ENCODE assay signal across 11 mouse cellular contexts in the genomic region with DNA sequence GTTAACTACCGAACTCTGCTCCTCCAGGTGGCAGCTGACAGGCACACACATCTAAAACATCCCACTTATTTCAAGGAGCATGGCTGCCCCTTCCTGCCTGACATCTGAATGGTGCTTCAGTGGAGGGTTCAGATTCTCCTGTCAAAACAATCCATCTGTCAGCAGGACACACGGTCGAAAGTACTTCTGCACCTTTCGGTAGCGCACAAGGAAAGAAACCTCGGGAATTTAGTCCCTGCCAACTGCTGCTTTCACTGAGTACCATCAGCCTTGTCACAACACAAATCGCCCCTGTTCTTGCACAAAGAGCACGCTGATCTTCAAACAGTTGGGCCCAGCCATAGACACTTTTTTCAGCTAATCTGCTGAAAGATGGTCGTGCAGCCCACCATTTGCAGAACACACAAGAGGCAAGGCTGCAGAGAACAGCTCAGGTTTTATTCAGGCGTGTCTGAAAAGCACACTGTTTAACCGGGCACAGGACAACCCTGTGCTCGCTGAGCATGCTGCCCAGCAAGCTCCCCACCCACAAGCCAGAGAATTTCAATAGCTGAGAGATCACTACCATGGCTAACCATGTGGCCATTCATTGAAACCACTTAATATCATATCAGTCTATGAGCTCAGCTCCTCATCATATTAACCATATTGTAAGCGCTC. TPM values are rescaled to one million over a fixed set of nuclear protein-coding genes. Genes with fewer than 3 reads are reported as not detected.
A peak's percentile ranks its signal among the peaks of the same experiment; 100 is the strongest.
DNase-seq lines count a peak whose midpoint lies in the region; ATAC-seq and TF ChIP-seq lines count a peak whose summit lies in the region.
"Had no signal": no experiment of that assay in that cellular context is flagged by ENCODE, and none has a peak within 500 bp of the region (broad histone marks: within the 10 kb centered on the region; RNA-seq: fewer than 3 reads in every experiment).

No protein-coding gene starts in this region.

- ATAC-seq in heart, embryonic 15.5 days (replicated peaks; ENCODE audit: insufficient number of reproducible peaks, insufficient read depth, low FRiP score, low read depth): no peak
- ATAC-seq in midbrain, embryonic 13.5 days: peak; percentile 43; the same call in 1 of the 2 replicates
- ATAC-seq in hindbrain, embryonic 16.5 days: peak; percentile 53; the same call in 1 of the 2 replicates
- ATAC-seq in monocyte, adult 5-6 weeks (replicated peaks; ENCODE audit: insufficient number of reproducible peaks, low FRiP score, low TSS enrichment, poor library complexity, severe bottlenecking): no peak

- intact Hi-C loops in left cerebral cortex, adult 2 months (cut with DNase I): no loop called here

- H3K36me3 ChIP-seq in heart, embryonic 15.5 days: no peaks in the 10 kb centered on the region
- no peaks in the 10 kb centered on the region for H3K36me3 ChIP-seq in midbrain, embryonic 13.5 days
- peaks cover 5% of the 10 kb centered on the region; the same call in 1 of the 2 replicates for H3K36me3 ChIP-seq in midbrain, embryonic 10.5 days
- no peaks in the 10 kb centered on the region for H3K36me3 ChIP-seq in hindbrain, embryonic 16.5 days (ENCODE audit: control insufficient read depth, insufficient read depth, low read length)

- peaks cover 28% of the 10 kb centered on the region for H3K4me1 ChIP-seq in heart, embryonic 15.5 days (replicated peaks)
- H3K4me1 ChIP-seq in midbrain, embryonic 13.5 days (replicated peaks): peaks cover 39% of the 10 kb centered on the region
- peaks cover 54% of the 10 kb centered on the region for H3K4me1 ChIP-seq in midbrain, embryonic 10.5 days
- H3K4me1 ChIP-seq in hindbrain, embryonic 16.5 days (ENCODE audit: control insufficient read depth, insufficient read depth, low read depth, low read length): peaks cover 8% of the 10 kb centered on the region

- no peak overlapping the region for H3K4me3 ChIP-seq in heart, embryonic 15.5 days
- H3K4me3 ChIP-seq in midbrain, embryonic 13.5 days (replicated peaks): no peak overlapping the region
- H3K4me3 ChIP-seq in midbrain, embryonic 10.5 days: no peak overlapping the region
- H3K4me3 ChIP-seq in hindbrain, embryonic 16.5 days (ENCODE audit: low read length): no peak overlapping the region
- no peak overlapping the region for H3K4me3 ChIP-seq in left cerebral cortex, adult 2 months
- H3K4me3 ChIP-seq: heart, adult 2 months had no signal

- DNase-seq in heart, adult 11 months: no peak
- DNase-seq in midbrain, embryonic 10.5 days (ENCODE audit: low spot score): no peak
- no peak for DNase-seq in left cerebral cortex, adult 2 months (ENCODE audit: extremely low spot score in 1 of 2, low spot score in 2 of 2)
- no peak for DNase-seq in left cerebral cortex, adult 8-10 months (ENCODE audit: low spot score in 2 of 2)
- DNase-seq: heart, adult 2 months; left cerebral cortex, postnatal 4 days had no signal

- H3K27me3 ChIP-seq in heart, embryonic 15.5 days: no peaks in the 10 kb centered on the region
- H3K27me3 ChIP-seq in midbrain, embryonic 13.5 days: no peaks in the 10 kb centered on the region
- no peaks in the 10 kb centered on the region for H3K27me3 ChIP-seq in midbrain, embryonic 10.5 days (ENCODE audit: low read depth, poor library complexity, severe bottlenecking)
- no peaks in the 10 kb centered on the region for H3K27me3 ChIP-seq in hindbrain, embryonic 16.5 days (replicated peaks; ENCODE audit: control insufficient read depth, insufficient read depth, low read length)
- H3K27me3 ChIP-seq: CH12.LX had no signal

- H3K27ac ChIP-seq in heart, embryonic 15.5 days: peak overlapping the region; percentile 28; the same call in 1 of the 2 replicates
- H3K27ac ChIP-seq in midbrain, embryonic 13.5 days: peak overlapping the region; percentile 37; the same call in 1 of the 2 replicates
- H3K27ac ChIP-seq in midbrain, embryonic 10.5 days (replicated peaks): no peak overlapping the region
- H3K27ac ChIP-seq in hindbrain, embryonic 16.5 days (ENCODE audit: low read depth, low read length): no peak overlapping the region; the same call in 1 of the 2 replicates
- H3K27ac ChIP-seq in left cerebral cortex, adult 2 months: no peak overlapping the region
- H3K27ac ChIP-seq: heart, adult 2 months had no signal

- no peak for TF ChIP-seq CTCF in left cerebral cortex, adult 2 months (IDR thresholded peaks at IDR 0.05)

- H3K9me3 ChIP-seq in heart, embryonic 15.5 days (replicated peaks): no peaks in the 10 kb centered on the region
- H3K9me3 ChIP-seq in midbrain, embryonic 13.5 days: no peaks in the 10 kb centered on the region
- no peaks in the 10 kb centered on the region for H3K9me3 ChIP-seq in midbrain, embryonic 10.5 days (replicated peaks)
- H3K9me3 ChIP-seq in hindbrain, embryonic 16.5 days (ENCODE audit: control insufficient read depth, low read length): no peaks in the 10 kb centered on the region

- peak overlapping the region; percentile 45 for H3K4me2 ChIP-seq in heart, embryonic 15.5 days
- H3K4me2 ChIP-seq in midbrain, embryonic 13.5 days (replicated peaks): peak overlapping the region; percentile 25
- peak overlapping the region; percentile 32 for H3K4me2 ChIP-seq in hindbrain, embryonic 16.5 days (ENCODE audit: low read length)

- H3K9ac ChIP-seq in heart, embryonic 15.5 days: no peak overlapping the region
- no peak overlapping the region for H3K9ac ChIP-seq in midbrain, embryonic 13.5 days (replicated peaks)
- H3K9ac ChIP-seq in hindbrain, embryonic 16.5 days (ENCODE audit: low read depth, low read length): peak overlapping the region; percentile 45

- 31% methylated on average over 13 of the region's 13 CpGs for WGBS in heart, embryonic 15.5 days
- WGBS in midbrain, embryonic 13.5 days: 21% methylated on average over 13 of the region's 13 CpGs
- 38% methylated on average over 13 of the region's 13 CpGs for WGBS in midbrain, embryonic 10.5 days
- WGBS in hindbrain, embryonic 16.5 days: 34% methylated on average over 13 of the region's 13 CpGs

RNA-seq across cellular contexts. Expression of a gene that starts 31.6 kb away (rescaled TPM):
- 8.0 and 12.6 TPM in 2 replicates for polyA plus RNA-seq in heart, embryonic 15.5 days (2015; fragmentation: Nextera tagmentation; extraction: Ambion mirVana)
- polyA plus RNA-seq in midbrain, embryonic 13.5 days (2015; fragmentation: Nextera tagmentation; extraction: Ambion mirVana): 10.5 and 11.4 TPM in 2 replicates
- polyA plus RNA-seq in midbrain, embryonic 10.5 days (2016; fragmentation: Nextera tagmentation; extraction: Ambion mirVana): 13.4 and 13.9 TPM in 2 replicates
- 18.7 and 22.7 TPM in 2 replicates for polyA plus RNA-seq in hindbrain, embryonic 16.5 days (2015; fragmentation: Nextera tagmentation; extraction: Ambion mirVana)
- 10 to 100 TPM; 26.0 to 27.3 TPM for total RNA-seq in left cerebral cortex, adult 2 months (2021)
- total RNA-seq in monocyte, adult 5-6 weeks (2017): 1.5 to 4.0 TPM (median 2.8 TPM) in 3 replicates
- total RNA-seq in left cerebral cortex, adult 8-10 months (2022): 10 to 100 TPM; 28.5 to 38.8 (median 33.4) TPM
- total RNA-seq: CH12.LX had no signal

Comparison
In these comparisons a context has a peak if more than half of its experiments do, and no peak if none do; other contexts are left out.
1. H3K27ac ChIP-seq: peak in heart, embryonic 15.5 days (single experiment) and midbrain, embryonic 13.5 days (single experiment); none in midbrain, embryonic 10.5 days (single experiment), hindbrain, embryonic 16.5 days (single experiment) and left cerebral cortex, adult 2 months (single experiment).
2. ATAC-seq: peak in midbrain, embryonic 13.5 days (single experiment) and hindbrain, embryonic 16.5 days (single experiment); none in heart, embryonic 15.5 days (single experiment) and monocyte, adult 5-6 weeks (single experiment).
3. Peak in every context shown above with its lines, with median percentiles within 50 percentile points of each other: H3K4me2 ChIP-seq.